Mouse (Mus musculus) right cerebral cortex, adult 2 months (tissue): Measurements from ENCODE around the gene Lrch1.
A peak's percentile ranks its signal among the peaks of the same experiment; 100 is the strongest.

Source experiments
- DNase-seq, 2 experiments: peaks; one replicate each; pipeline ENCODE4 v3.0.0; 2021 to 2022; ENCODE audit warnings: low spot score in 2 of 2

Gene Lrch1

DNA sequence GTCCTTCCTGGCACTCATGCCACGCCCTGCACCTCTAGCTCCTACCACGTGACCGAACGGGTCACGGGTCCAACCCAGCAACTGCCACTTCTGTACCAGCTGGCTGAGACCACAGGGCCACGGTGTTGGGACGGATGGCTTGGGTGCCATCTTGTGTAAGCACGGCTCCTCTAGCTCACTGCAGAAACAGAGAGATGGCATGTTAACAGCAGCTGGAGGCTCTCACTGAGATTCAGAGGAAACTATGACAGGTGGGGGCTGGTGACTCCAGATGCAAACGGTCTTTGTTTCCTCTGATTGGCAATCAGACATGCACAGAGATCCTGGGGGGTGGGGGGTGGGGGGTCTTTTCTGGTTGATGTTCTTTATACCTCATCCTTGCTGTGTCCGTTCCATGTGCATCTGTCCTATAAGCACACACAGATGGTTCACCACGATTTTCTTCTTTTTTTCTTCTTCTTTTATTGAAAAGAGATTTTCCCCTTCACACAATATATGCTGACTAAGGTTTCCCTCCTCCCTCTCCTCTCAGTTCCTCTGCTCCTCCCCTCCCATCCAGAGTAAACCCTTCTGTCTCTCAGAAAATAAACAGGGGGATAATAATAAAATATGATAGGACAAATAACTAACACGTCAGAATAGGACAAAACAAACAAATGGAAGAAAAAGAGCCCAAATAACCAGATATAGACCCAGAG, 25.5 kb downstream of the Lrch1 start:
- DNase-seq, result no peak

DNA sequence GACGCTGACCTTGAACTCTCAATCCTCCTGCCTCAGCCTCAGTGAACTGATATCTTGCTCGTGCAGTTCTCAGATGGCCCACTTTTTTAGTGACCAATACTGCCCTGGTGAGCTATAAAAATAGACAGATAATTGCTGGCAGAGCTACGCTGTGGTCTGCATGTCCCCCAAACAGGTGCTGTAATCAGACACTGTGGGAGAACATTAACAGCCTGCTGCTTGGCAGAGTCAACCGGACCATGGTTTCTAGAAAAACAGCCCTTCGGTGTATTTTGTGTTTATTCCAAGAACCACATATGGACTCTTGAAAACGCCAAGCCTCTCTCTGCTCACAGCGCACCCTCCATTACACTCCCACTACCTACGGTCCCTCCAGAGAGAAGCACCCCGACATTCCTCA, 26.2 kb downstream of the Lrch1 start:
- no peak for DNase-seq

DNA sequence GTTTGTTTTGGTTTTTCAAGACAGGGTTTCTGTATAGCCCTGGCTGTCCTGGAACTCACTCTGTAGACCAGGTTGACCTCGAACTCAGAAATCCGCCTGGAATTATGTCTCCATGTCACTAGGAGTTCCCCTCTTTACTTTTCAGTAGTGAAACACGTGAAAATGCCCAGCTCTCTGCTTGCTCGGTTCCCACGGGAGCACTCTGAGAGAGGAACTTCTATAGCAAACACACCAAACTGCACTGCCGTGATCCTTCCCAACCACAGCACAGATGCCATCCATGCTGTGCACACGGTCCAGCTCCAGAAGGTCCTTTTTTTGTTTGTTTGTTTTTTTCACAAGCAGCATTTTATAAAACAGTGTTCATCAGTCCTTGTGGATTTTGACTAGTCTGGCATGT, 28.5 kb downstream of the Lrch1 start:
- DNase-seq, result no peak

GRCm38 (mm10) chr14:74918521-74919103, 29.1 kb downstream of the Lrch1 start:
- DNase-seq, result no peak

GRCm38 (mm10) chr14:74917504-74918124, 30.1 kb downstream of the Lrch1 start:
- no peak for DNase-seq

GRCm38 (mm10) chr14:74916691-74917090, 31.0 kb downstream of the Lrch1 start:
- DNase-seq, result no peak

- DNase-seq, result no peak
These were observed 31.6 kb downstream of the Lrch1 start for GRCm38 (mm10) chr14:74916075-74916474.

- DNase-seq, result no peak
These were observed 32.0 kb downstream of the Lrch1 start for GRCm38 (mm10) chr14:74915658-74916057.

- peak; percentile 83 to 86 for DNase-seq
These were observed 32.7 kb downstream of the Lrch1 start for GRCm38 (mm10) chr14:74915025-74915424.

GRCm38 (mm10) chr14:74913381-74914230, 34.1 kb downstream of the Lrch1 start:
- DNase-seq, result no peak

DNA sequence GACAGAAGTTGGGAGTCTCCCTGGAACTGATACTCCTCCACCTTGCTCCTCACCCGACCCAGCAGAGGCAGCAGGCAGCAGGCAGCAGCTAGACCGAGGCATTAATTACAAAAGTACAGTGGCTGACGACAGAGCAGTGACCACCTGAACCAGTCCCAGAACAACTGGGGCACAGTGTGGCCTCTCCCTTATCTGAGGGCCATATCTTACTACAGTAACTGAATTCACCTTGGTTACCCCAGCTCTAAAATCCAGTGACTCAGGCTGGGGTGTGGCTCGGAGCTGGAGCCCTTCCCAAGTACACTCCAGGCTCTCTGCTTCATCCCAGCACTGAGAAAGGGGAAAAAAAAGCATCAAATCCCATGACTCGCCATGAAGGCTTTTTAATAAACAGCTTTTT, 37.3 kb downstream of the Lrch1 start:
- DNase-seq, result no peak

DNA sequence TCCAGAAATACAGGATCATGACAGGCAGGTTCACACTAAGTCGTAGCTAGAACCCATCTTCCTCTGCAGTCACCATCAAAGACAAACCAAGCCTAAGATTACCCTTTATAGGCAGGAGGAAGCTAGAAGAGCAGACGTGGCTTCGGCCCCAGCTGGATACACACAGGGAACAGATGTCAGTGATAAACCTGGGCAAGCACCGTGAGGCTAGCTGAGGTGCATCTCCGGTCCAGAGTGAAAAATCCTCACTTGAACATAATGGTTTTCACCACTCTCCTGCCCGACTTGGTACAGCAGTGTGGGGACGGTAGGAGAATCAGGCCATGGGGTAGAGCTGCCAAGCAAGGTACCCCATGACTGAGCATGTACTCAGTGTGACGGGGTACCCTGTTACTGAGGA, 38.7 kb downstream of the Lrch1 start:
- DNase-seq, result no peak

DNA sequence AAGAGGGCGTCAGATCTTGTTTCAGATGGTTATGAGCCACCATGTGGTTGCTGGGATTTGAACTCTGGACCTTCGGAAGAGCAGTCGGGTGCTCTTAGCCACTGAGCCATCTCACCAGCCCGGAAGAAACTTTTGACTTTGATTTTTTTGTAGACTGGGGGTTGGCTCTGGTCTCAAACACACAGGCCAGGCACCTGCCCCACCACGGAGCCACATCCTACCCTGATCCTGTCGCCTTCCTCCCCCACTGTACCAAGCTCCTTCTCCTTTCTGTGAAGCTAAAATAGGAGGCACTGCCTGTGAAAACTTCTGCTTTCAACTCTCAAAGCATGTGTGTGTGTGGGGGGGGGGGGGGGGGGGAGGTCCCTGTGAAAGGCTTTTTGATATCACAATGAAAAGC, 39.4 kb downstream of the Lrch1 start:
- DNase-seq, result no peak

GRCm38 (mm10) chr14:74907706-74908105, 40.0 kb downstream of the Lrch1 start:
- DNase-seq, result no peak

GRCm38 (mm10) chr14:74905990-74906389, 41.7 kb downstream of the Lrch1 start:
- no peak for DNase-seq

DNA sequence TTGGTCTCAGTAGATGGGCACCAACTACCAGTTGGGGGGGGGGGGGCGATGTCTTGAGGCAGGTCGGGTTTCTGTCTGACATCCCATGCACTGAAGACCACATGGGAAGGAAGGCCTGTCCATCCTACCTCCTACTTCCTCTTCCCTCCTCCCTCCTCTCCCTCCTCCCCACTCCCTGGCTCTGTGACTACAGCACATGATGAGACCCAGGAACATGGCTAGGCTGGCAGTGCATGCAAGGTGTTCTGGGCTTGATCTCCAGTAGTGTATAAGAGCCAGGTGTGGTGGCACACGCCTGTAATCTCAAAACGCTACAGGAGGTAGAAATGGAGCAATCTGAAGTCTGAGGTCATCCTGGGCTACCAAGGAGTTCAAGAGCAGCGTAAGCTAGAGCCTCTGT, 43.2 kb downstream of the Lrch1 start:
- DNase-seq, result no peak

- DNase-seq, result no peak
These were observed 44.6 kb downstream of the Lrch1 start for GRCm38 (mm10) chr14:74903047-74903446.

GRCm38 (mm10) chr14:74900705-74901369, 46.8 kb downstream of the Lrch1 start:
- DNase-seq, result no peak

- DNase-seq, result no peak
These were observed 47.5 kb downstream of the Lrch1 start for GRCm38 (mm10) chr14:74899953-74900704.

DNA sequence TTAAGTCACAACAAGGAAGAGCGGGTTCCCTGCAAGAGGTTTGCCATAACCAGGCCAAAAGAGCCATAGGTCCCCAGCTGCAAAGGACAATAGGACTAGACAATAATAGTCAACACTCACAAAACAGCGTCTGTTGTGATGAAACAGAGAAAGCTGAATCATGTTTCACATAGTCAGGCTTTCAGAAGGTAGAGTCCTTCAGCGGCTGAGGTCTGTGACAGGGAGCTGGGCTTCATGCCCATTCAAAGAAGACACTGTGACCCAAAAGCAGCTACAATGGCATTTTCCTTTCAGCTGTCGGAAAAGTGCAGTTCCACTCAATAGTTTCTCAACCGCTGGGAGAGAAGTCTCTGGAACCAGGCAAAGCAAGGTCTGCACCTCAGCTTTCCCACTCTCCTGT, 48.7 kb downstream of the Lrch1 start:
- DNase-seq, result no peak

DNA sequence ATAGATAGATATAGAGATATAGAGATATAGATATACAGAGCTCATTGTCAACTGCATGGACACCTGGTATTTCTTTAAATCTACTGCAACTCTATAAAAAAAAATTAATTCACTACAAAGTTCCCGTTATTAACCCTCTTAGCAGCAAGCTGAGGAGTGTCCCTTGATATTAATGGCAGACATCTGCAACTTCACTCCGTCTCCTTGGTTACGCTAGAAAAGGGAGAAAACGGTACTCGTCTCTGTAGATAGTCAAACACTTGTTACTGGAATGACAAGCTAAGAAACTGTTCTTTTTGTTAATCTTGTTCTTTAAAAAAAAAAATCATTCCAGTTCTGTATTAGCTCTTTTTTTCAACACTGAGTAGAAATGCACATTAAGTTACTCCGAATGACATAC, 54.0 kb downstream of the Lrch1 start:
- no peak for DNase-seq
